18 mouse cellular contexts compared by ENCODE assay signal in the genomic region with DNA sequence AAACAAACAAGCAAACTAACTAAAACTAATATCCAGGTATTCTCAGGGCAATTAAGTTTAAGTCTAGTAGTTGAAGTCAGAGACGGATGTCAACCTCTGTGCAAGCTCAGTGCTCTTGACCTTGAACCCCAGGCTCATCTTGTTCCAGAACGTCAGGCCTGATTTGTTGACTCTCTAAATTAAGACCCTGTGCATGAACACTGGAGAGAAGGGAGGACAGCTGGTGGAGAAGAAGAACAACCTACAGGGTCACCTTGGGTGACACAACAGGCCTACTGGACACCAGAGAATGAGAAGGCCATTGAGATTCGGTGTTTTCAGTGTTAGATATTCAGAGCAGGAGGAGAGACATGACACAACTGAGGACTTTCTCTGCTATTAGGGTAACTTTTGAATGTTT.
"Had no signal": no experiment of that assay in that cellular context is flagged by ENCODE, and none has a peak within 500 bp of the region (broad histone marks: within the 10 kb centered on the region; RNA-seq: fewer than 3 reads in every experiment).

No protein-coding gene starts in this region.

- H3K9ac ChIP-seq: lung, embryonic 14.5 days; midbrain, embryonic 13.5 days; neural tube, embryonic 13.5 days; neural tube, embryonic 15.5 days had no signal

- H3K27me3 ChIP-seq: midbrain, embryonic 13.5 days; neural tube, embryonic 13.5 days; neural tube, embryonic 15.5 days had no signal

- H3K27ac ChIP-seq: midbrain, embryonic 10.5 days; midbrain, embryonic 13.5 days; neural tube, embryonic 13.5 days; neural tube, embryonic 15.5 days had no signal

- H3K36me3 ChIP-seq: midbrain, embryonic 10.5 days; midbrain, embryonic 13.5 days; neural tube, embryonic 13.5 days; neural tube, embryonic 15.5 days had no signal

- H3K4me2 ChIP-seq: lung, embryonic 14.5 days; midbrain, embryonic 13.5 days; neural tube, embryonic 13.5 days; neural tube, embryonic 15.5 days had no signal

- H3K4me3 ChIP-seq: midbrain, embryonic 10.5 days; midbrain, embryonic 13.5 days; myocyte; neural tube, embryonic 13.5 days; neural tube, embryonic 15.5 days had no signal

- H3K9me3 ChIP-seq: midbrain, embryonic 10.5 days; midbrain, embryonic 13.5 days; neural tube, embryonic 13.5 days; neural tube, embryonic 15.5 days had no signal

- DNase-seq: lung, adult 18-20 months; lung, embryonic 14.5 days; lung, postnatal 10 days; lung, postnatal 4 days; retina, postnatal 1 day; right cerebral cortex, adult 18-20 months; right cerebral cortex, postnatal 25 days; right cerebral cortex, postnatal 4 days; spleen, adult 18-20 months; thymus, adult 18-20 months; thymus, postnatal 14 days; thymus, postnatal 36 days had no signal

- H3K4me1 ChIP-seq: midbrain, embryonic 10.5 days; midbrain, embryonic 13.5 days; neural tube, embryonic 13.5 days; neural tube, embryonic 15.5 days had no signal

- ATAC-seq: midbrain, embryonic 13.5 days; midbrain, embryonic 16.5 days had no signal
